Mouse (Mus musculus): ENCODE measurements around the gene Mob3b. TPM values are rescaled to one million over a fixed set of nuclear protein-coding genes. Genes with fewer than 3 reads are reported as not detected.
A peak's percentile ranks its signal among the peaks of the same experiment; 100 is the strongest.

Mob3b gene
- polyA plus RNA-seq, 1 experiment from 2014 or later, result 11.3 TPM

DNA sequence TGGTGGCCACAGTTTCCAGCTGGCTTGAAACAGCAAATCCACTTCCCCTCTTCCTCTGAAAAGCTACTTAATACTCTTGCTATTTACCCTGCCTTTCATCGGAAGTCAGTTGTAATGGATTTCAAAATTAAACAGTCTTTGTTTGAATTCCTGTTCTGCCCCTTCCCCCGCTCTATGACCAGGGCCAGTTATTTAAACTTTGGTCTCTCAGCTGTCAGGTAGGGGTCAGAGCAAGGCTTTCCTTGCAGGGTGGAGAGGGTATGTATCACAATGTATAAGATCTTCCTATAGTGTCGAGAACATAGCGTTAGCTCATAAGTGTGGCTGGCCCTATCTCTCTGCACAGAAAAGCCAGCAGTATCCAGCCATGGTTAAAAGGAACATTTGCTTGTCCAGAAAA is 170.6 kb downstream of the Mob3b start:
- Histone ChIP-seq H3K27ac (no peak overlapping the region), H3K4me2 (replicated peaks) (no peak overlapping the region), H3K9me3 (replicated peaks) (no peaks in the 10 kb centered on the region), H3K4me3 (no peak overlapping the region), H3K36me3 (no peaks in the 10 kb centered on the region), H3K4me1 (peaks cover 9% of the 10 kb centered on the region), H3K27me3 (no peaks in the 10 kb centered on the region), H3K9ac (no peak overlapping the region)
- WGBS, result 73% methylated on average over 4 of the region's 4 CpGs
- no peak for ATAC-seq (ENCODE audit: low FRiP score)

DNA sequence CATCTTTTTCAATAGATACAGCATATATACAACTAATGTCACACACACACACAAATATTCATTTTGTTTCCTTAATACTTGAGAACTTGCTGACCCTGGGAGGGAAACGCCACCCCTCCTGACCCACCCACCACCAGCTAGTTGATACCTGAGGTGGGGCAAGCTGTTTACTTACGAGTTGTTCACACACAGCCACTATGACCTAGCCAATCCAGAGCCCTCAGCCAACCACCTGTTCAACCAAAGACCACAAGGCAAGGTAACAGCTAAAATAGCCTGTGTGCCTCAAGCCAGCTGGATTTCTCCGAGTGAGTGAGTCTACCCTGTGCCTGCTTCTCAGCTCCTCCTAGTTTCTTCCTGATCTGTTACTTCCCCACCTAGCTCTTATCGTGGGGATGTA is 172.9 kb downstream of the Mob3b start:
- 92% methylated on average over 4 of the region's 4 CpGs for WGBS
- no peak overlapping the region for H3K4me3 ChIP-seq
- peaks cover 14% of the 10 kb centered on the region for H3K4me1 ChIP-seq
- no peak overlapping the region for H3K27ac ChIP-seq
- H3K36me3 ChIP-seq, result no peaks in the 10 kb centered on the region
- no peaks in the 10 kb centered on the region for H3K9me3 ChIP-seq (replicated peaks)
- no peak overlapping the region for H3K9ac ChIP-seq
- no peak overlapping the region for H3K4me2 ChIP-seq (replicated peaks)
- no peaks in the 10 kb centered on the region for H3K27me3 ChIP-seq
- ATAC-seq (ENCODE audit: low FRiP score), result no peak

DNA sequence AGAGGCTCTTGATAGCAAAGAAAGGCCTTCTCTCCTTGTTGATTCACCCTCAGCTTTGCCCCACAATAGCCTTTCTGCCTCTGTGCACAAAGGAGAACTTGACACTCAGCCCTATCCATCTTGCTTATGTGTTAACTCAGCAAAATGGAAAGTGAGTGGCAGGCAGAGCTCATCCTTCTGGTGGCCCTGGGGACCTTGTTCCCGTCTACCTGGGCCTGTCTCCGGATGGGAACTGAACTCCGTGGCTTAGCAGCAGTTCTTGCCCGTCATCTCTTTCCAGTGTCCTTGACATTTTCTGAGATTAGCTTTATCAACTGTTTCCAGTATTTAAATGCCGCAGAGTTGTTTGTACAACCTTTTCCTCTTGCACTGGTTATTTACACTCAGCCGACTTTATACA is 173.8 kb downstream of the Mob3b start:
- ATAC-seq (ENCODE audit: low FRiP score), result no peak
- Histone ChIP-seq H3K4me3 (no peak overlapping the region), H3K4me2 (replicated peaks) (no peak overlapping the region), H3K27ac (no peak overlapping the region), H3K9me3 (replicated peaks) (no peaks in the 10 kb centered on the region), H3K9ac (no peak overlapping the region), H3K27me3 (no peaks in the 10 kb centered on the region), H3K4me1 (peaks cover 14% of the 10 kb centered on the region), H3K36me3 (no peaks in the 10 kb centered on the region)
- WGBS, result 83% methylated on average over 6 of the region's 6 CpGs

DNA sequence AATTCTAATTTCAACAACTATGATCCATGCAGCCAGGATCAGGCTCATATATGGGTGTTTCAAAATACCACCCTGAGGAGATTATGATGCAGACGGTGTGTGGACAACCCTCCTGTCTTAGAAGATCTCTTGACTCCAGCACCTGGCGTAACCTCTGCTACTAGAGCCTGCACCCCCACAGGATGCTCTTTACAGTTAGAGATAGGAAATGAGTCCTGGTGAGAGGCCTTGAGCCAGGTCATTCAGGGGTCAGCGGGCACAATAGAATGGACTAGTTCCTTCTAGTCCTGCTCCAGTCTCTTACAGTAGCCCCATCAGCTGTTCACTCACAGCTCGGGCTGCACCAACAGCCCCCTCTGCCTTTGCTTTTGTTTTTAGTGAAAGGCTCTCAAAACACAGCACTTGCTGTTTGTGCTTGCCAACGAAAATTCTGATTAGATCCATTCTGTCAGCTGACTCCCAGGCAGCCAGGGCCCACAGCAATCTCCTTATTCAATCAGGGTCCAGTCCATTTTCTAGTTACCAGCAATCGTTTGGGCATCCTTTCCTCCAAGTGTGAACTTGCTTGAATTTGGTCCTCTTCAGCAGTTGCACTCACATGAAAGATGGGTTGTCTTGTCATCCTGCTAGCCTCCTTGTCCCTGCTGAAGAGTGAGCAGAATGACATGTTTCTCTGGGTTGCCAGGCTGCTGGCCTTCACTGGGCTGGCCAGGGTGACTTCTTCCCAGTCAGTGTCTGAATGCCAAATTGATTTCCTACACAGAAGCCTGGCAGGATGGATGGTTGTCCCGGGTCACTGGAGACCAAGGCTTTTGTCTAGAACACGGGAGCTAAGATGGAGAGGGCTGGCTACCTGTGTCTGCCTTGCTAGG is 175.7 kb downstream of the Mob3b start:
- no peak overlapping the region for H3K9ac ChIP-seq
- H3K36me3 ChIP-seq, result no peaks in the 10 kb centered on the region
- no peak for ATAC-seq (ENCODE audit: low FRiP score)
- no peak overlapping the region for H3K4me2 ChIP-seq (replicated peaks)
- H3K27me3 ChIP-seq, result no peaks in the 10 kb centered on the region
- 54% methylated on average over 8 of the region's 8 CpGs for WGBS
- no peak overlapping the region; the same call in 1 of the 2 replicates for H3K27ac ChIP-seq
- H3K4me1 ChIP-seq, result peaks cover 14% of the 10 kb centered on the region
- H3K4me3 ChIP-seq, result no peak overlapping the region
- H3K9me3 ChIP-seq (replicated peaks), result no peaks in the 10 kb centered on the region

DNA sequence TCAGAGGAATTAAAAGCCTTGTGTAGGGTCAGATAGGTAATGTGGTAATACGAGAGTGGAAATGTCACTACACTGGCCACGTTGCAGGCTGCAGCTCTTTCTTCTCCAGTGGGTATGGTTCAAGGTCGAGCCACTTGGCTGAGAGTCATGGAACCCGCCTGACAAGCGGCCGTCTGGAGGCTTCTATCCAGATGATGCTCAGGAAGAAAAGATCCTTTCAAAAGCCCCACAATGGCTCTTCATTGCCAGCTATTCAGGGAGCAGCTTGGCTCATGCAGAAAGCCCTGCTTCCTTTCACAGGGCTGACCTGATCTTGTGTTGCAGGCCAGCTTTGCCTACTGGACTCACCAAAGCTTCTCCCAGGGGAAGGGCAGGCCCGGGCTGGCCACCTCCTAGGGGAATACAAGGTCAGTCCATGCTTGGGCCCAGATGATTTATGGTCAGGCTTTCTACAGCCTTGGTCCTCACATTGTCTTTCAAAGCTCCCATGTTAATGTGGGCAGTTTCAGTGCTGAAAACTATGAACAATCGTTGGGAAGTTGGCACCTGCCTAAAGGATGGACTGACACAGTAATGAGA is 176.7 kb downstream of the Mob3b start:
- H3K4me2 ChIP-seq (replicated peaks), result no peak overlapping the region
- no peaks in the 10 kb centered on the region for H3K9me3 ChIP-seq (replicated peaks)
- no peak overlapping the region for H3K9ac ChIP-seq
- peak; percentile 29; the same call in 1 of the 2 replicates for ATAC-seq (ENCODE audit: low FRiP score)
- peaks cover 14% of the 10 kb centered on the region for H3K4me1 ChIP-seq
- no peak overlapping the region for H3K27ac ChIP-seq
- no peaks in the 10 kb centered on the region for H3K36me3 ChIP-seq
- no peaks in the 10 kb centered on the region for H3K27me3 ChIP-seq
- no peak overlapping the region for H3K4me3 ChIP-seq
- 44% methylated on average over 8 of the region's 8 CpGs for WGBS

DNA sequence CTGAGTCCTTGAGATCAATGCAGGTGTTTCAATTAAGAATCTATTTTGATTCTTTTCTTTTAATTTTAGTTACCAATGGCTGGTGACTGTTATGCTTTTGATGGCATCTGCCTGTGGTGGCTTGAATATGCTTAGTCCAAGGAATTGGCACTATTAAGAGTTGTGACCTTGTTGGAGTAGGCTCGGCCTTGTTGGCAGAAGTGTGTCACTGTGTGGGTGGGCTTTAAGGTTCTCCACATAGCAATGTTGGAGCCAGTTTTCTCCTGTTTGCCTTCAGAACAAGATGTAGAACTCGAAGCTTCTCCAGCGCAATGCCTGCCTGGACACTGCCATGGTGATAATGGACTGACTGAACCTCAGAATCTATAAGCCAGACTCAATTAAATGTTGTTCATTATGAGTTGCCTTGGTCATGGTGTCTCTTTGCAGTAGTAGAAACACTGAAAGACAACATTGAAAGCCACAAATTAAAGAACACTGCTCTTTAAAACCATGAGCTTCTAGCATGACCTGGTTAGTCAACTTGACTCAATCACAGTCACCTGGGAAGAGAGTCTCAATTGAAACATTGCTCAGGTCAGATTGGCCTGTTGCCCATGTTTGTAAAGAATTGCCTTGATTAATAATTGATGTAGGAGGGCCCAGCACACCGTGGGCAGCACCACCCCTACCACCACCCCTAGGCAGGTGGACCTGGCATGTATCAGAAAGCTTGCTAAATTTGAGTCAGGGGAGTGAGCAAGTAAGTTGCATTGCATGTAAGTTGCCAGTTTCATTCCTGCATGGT is 180.2 kb downstream of the Mob3b start:
- H3K27me3 ChIP-seq, result no peaks in the 10 kb centered on the region
- peaks cover 14% of the 10 kb centered on the region for H3K4me1 ChIP-seq
- H3K36me3 ChIP-seq, result no peaks in the 10 kb centered on the region
- ATAC-seq (ENCODE audit: low FRiP score), result no peak
- no peak overlapping the region for H3K4me2 ChIP-seq (replicated peaks)
- WGBS, result 94% methylated on average over 4 of the region's 4 CpGs
- no peak overlapping the region for H3K9ac ChIP-seq
- H3K27ac ChIP-seq, result no peak overlapping the region
- H3K9me3 ChIP-seq (replicated peaks), result no peaks in the 10 kb centered on the region; the same call in 1 of the 2 replicates
- no peak overlapping the region for H3K4me3 ChIP-seq

DNA sequence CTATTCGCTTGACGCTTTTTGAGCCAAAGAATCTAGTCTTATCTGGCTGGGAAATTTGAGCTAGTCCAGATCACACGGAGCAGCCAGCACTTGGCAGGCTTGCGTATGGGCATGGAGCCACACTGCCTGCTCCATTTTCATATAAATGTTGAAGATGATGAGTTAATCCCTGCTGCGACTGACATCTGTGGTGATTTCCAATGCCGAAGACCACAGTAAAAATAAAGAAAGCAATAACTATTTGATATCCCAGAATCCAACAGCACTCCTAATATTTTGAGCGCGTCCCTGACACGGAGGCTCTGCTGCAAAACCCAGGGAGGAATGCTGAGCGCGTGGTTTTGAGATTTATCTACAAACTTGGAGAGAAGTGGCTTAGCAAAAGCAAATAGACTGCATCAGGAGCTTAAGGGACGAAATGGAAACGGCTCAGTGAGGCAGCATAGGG is 180.9 kb downstream of the Mob3b start:
- H3K27ac ChIP-seq, result no peak overlapping the region
- no peaks in the 10 kb centered on the region; the same call in 1 of the 2 replicates for H3K9me3 ChIP-seq (replicated peaks)
- peaks cover 8% of the 10 kb centered on the region for H3K4me1 ChIP-seq
- H3K36me3 ChIP-seq, result no peaks in the 10 kb centered on the region
- no peaks in the 10 kb centered on the region for H3K27me3 ChIP-seq
- WGBS, result 93% methylated on average over 13 of the region's 13 CpGs
- H3K4me3 ChIP-seq, result no peak overlapping the region
- no peak overlapping the region for H3K9ac ChIP-seq
- no peak overlapping the region for H3K4me2 ChIP-seq (replicated peaks)
- no peak for ATAC-seq (ENCODE audit: low FRiP score)

DNA sequence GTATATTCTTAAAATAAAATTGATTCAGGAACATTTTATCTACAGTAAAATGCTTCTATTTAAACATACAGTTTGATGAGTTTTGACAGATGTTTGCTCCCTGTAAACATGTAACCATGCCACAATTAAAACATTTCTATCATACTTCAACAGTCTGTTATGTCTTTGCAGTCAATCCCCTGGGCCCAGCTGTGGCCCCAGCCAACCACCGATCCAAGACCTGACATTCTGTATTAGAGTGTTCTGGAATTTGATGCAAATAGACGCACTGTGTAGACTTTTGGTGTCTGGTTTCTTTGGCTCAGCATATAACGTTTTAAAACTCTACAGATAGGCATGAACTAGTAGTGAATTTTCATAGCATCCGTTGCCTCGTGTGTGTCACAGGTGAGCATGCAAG is 182.5 kb downstream of the Mob3b start:
- no peak overlapping the region for H3K9ac ChIP-seq
- ATAC-seq (ENCODE audit: low FRiP score), result no peak
- no peaks in the 10 kb centered on the region; the same call in 1 of the 2 replicates for H3K9me3 ChIP-seq (replicated peaks)
- H3K4me3 ChIP-seq, result no peak overlapping the region
- no peaks in the 10 kb centered on the region for H3K36me3 ChIP-seq
- H3K27ac ChIP-seq, result no peak overlapping the region
- H3K27me3 ChIP-seq, result no peaks in the 10 kb centered on the region
- no peaks in the 10 kb centered on the region for H3K4me1 ChIP-seq
- no peak overlapping the region for H3K4me2 ChIP-seq (replicated peaks)
- WGBS, result 78% methylated on average over 5 of the region's 5 CpGs

DNA sequence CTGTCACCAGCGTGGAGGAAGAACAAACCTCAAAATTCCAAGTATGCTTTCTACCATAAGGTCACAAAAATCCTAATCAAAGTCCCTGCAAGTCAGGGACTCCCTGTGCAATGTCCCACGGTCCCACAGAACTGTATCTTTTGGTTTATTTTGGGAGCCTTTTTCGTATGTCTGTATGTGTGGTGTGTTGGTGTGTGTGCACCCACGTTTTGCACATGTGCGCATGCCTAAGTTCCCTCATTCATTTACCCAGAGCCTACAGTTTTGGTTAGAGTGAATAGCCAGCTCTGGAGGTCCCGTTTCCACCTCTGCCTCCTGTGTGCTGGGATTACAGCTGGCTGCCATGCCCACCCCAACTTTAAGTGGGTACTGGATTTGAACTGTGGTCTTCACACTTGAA is 189.7 kb downstream of the Mob3b start:
- Histone ChIP-seq H3K27me3 (no peaks in the 10 kb centered on the region), H3K4me1 (0 out of 2 replicates have a peak, but pooled peaks cover 6% of the 10 kb centered on the region)
- WGBS, result 86% methylated on average over 6 of the region's 6 CpGs

DNA sequence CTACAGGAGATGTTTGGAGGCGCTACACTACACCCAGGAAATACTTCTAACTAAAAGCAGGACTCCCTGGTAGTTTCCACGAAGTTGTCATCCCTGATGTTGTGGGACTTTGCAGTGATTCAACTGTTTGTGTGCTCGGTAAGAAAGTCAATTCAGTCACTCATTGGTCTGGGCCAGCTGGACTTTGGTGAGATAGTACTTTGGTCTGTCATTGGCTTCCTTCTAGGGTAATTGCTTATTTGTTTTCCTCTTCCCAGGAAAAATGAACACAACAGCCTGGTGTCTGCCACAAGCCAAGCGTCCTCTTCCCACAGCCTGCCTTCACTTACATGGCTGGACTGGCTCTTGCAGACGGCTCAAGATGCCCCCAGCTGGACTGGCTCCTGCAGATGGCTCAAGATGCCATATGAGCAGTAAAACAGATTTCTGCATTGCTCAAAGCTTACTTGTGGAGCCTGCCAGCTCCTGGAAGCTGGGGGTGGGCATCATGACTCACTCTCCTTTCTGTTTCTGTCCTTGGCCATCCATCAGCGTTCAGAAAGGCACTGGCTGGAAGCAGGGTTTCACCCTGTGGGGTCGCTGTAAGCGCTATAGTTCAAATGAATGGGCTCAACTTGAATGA is 190.8 kb downstream of the Mob3b start:
- Histone ChIP-seq H3K27ac (no peak overlapping the region), H3K4me1 (0 out of 2 replicates have a peak, but pooled peaks cover 6% of the 10 kb centered on the region), H3K4me3 (no peak overlapping the region), H3K36me3 (no peaks in the 10 kb centered on the region), H3K9ac (no peak overlapping the region), H3K4me2 (replicated peaks) (no peak overlapping the region), H3K9me3 (replicated peaks) (no peaks in the 10 kb centered on the region), H3K27me3 (no peaks in the 10 kb centered on the region)
- 66% methylated on average over 8 of the region's 8 CpGs for WGBS
- no peak for ATAC-seq (ENCODE audit: low FRiP score)

More for the DNA sequence above, 189.7 kb downstream of the Mob3b start:
- H3K9ac ChIP-seq, result no peak overlapping the region
- ATAC-seq (ENCODE audit: low FRiP score), result no peak
- no peaks in the 10 kb centered on the region; the same call in 1 of the 2 replicates for H3K9me3 ChIP-seq (replicated peaks)
- no peaks in the 10 kb centered on the region for H3K36me3 ChIP-seq
- no peak overlapping the region for H3K4me3 ChIP-seq
- no peak overlapping the region for H3K4me2 ChIP-seq (replicated peaks)
- no peak overlapping the region for H3K27ac ChIP-seq

DNA sequence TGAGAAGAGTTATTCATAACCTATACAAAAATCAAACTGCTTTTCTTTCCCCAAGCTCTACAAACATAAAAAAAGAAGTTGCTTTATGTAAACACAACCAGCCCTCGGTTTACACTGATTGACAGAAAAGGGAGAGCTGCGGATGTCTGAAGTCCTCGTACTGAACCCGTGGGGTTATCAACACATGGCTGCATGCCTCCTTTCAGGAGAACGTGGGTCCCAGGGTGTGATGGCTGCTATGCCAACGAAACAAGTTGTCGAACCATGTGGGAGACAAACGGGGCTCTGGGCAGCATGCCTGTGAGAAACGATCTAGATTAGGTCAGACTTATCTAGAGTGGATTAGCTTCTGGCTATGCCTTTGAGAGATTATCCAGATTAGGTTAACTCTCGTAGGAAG is 192.4 kb downstream of the Mob3b start:
- no peak overlapping the region for H3K4me2 ChIP-seq (replicated peaks)
- no peaks in the 10 kb centered on the region for H3K27me3 ChIP-seq
- no peak for ATAC-seq (ENCODE audit: low FRiP score)
- H3K4me3 ChIP-seq, result no peak overlapping the region
- no peak overlapping the region for H3K9ac ChIP-seq
- no peak overlapping the region for H3K27ac ChIP-seq
- no peaks in the 10 kb centered on the region for H3K36me3 ChIP-seq
- H3K9me3 ChIP-seq (replicated peaks), result no peaks in the 10 kb centered on the region
- H3K4me1 ChIP-seq, result 0 out of 2 replicates have a peak, but pooled peaks cover 6% of the 10 kb centered on the region
- WGBS, result 60% methylated on average over 10 of the region's 10 CpGs

DNA sequence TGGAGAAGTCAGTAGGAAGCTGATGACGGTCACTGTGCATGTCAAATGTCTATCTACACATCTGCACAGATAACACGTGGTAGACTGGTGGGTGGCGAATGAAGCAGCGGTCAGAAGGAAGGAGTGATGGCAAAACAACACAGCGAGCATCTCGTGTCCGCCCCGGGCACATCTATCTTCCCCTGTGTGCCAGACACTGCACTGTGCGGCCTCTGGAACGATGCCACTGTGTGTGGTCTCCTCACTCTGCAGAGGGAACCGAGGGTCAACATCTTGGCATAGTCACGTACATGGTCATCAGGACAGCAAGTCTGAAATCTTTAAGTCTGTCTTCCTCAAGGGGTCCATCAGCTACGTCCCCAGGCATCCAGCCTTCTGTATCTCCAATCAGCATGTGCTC is 193.3 kb downstream of the Mob3b start:
- H3K4me2 ChIP-seq (replicated peaks), result no peak overlapping the region
- H3K9me3 ChIP-seq (replicated peaks), result no peaks in the 10 kb centered on the region
- H3K4me1 ChIP-seq, result 0 out of 2 replicates have a peak, but pooled peaks cover 6% of the 10 kb centered on the region
- H3K27ac ChIP-seq, result no peak overlapping the region
- no peaks in the 10 kb centered on the region for H3K27me3 ChIP-seq
- H3K4me3 ChIP-seq, result no peak overlapping the region
- H3K9ac ChIP-seq, result no peak overlapping the region
- no peaks in the 10 kb centered on the region for H3K36me3 ChIP-seq
- WGBS, result 78% methylated on average over 13 of the region's 13 CpGs
- ATAC-seq (ENCODE audit: low FRiP score), result no peak

Data from hindbrain, embryonic 12.5 days (tissue).